Mouse (Mus musculus): ENCODE measurements around the gene Map2k6. TPM values are rescaled to one million over a fixed set of nuclear protein-coding genes. Genes with fewer than 3 reads are reported as not detected.

The Map2k6 gene
- total RNA-seq, 4 experiments from 2014 or later: 28.0 to 37.1 (median 32.3) TPM

- no peak for DNase-seq (ENCODE audit: low spot score in 2 of 2)
Measured at GRCm38 (mm10) chr11:110450091-110450757, 51.3 kb downstream of the Map2k6 start.

GRCm38 (mm10) chr11:110450758-110451121, 51.8 kb downstream of the Map2k6 start:
- no peak for DNase-seq (ENCODE audit: low spot score in 2 of 2)

- DNase-seq (ENCODE audit: low spot score in 2 of 2): no peak
Measured at GRCm38 (mm10) chr11:110451590-110451989, 52.7 kb downstream of the Map2k6 start.

GRCm38 (mm10) chr11:110453445-110454154, 54.7 kb downstream of the Map2k6 start:
- DNase-seq (ENCODE audit: low spot score in 2 of 2): no peak

GRCm38 (mm10) chr11:110457441-110457912, 58.6 kb downstream of the Map2k6 start:
- no peak for DNase-seq (ENCODE audit: low spot score in 2 of 2)

GRCm38 (mm10) chr11:110460480-110460879, 61.6 kb downstream of the Map2k6 start:
- DNase-seq (ENCODE audit: low spot score in 2 of 2): no peak

- DNase-seq (ENCODE audit: low spot score in 2 of 2): no peak
Measured at GRCm38 (mm10) chr11:110461560-110462331, 62.8 kb downstream of the Map2k6 start.

- no peak for DNase-seq (ENCODE audit: low spot score in 2 of 2)
Measured at GRCm38 (mm10) chr11:110462975-110463578, 64.2 kb downstream of the Map2k6 start.

GRCm38 (mm10) chr11:110463801-110464200, 64.9 kb downstream of the Map2k6 start:
- DNase-seq (ENCODE audit: low spot score in 2 of 2): no peak

GRCm38 (mm10) chr11:110469054-110469453, 70.1 kb downstream of the Map2k6 start:
- no peak for DNase-seq (ENCODE audit: low spot score in 2 of 2)

- DNase-seq (ENCODE audit: low spot score in 2 of 2): no peak
Measured at GRCm38 (mm10) chr11:110470561-110471273, 71.8 kb downstream of the Map2k6 start.

GRCm38 (mm10) chr11:110471362-110471761, 72.4 kb downstream of the Map2k6 start:
- no peak for DNase-seq (ENCODE audit: low spot score in 2 of 2)

- DNase-seq (ENCODE audit: low spot score in 2 of 2): no peak
Measured at GRCm38 (mm10) chr11:110472078-110472477, 73.2 kb downstream of the Map2k6 start.

- no peak for DNase-seq (ENCODE audit: low spot score in 2 of 2)
Measured at GRCm38 (mm10) chr11:110473495-110473894, 74.6 kb downstream of the Map2k6 start.

- no peak for DNase-seq (ENCODE audit: low spot score in 2 of 2)
Measured at GRCm38 (mm10) chr11:110476361-110477151, 77.6 kb downstream of the Map2k6 start.

- peak in 1 of 2 experiments; percentile 47 for DNase-seq (ENCODE audit: low spot score in 2 of 2)
Measured at GRCm38 (mm10) chr11:110477961-110478869, 79.3 kb downstream of the Map2k6 start.

- DNase-seq (ENCODE audit: low spot score in 2 of 2): peak; percentile 41 to 51
Measured at GRCm38 (mm10) chr11:110478978-110479384, 80.1 kb downstream of the Map2k6 start.

- no peak for DNase-seq (ENCODE audit: low spot score in 2 of 2)
Measured at GRCm38 (mm10) chr11:110481406-110481805, 82.5 kb downstream of the Map2k6 start.

GRCm38 (mm10) chr11:110482176-110482575, 83.3 kb downstream of the Map2k6 start:
- no peak for DNase-seq (ENCODE audit: low spot score in 2 of 2)
